Mouse (Mus musculus) G1E (cell line): Measurements from ENCODE around the gene Sema5a.

ENCODE experiments used
- CTCF ChIP-seq: IDR thresholded peaks from 2 replicates; pipeline ENCODE4 v1.5.1; 2012; ENCODE audit warnings: low read depth, low read length, inconsistent platforms, mixed read lengths
- GATA1 ChIP-seq: IDR thresholded peaks from 2 replicates; pipeline ENCODE4 v1.6.1; 2012; ENCODE audit warnings: borderline replicate concordance, low read length, inconsistent platforms, mixed read lengths
- TAL1 ChIP-seq: conservative IDR thresholded peaks from 2 replicates; pipeline ENCODE4 v1.6.1; 2012; ENCODE audit warnings: low read depth, low read length, inconsistent platforms, mixed read lengths

GRCm38 (mm10) chr15:32543181-32543580 is 298.6 kb downstream of the Sema5a start:
- TF ChIP-seq CTCF (no peak), TAL1 (no peak), GATA1 (no peak)
